ENCODE assay signal across 25 mouse cellular contexts in the genomic region with DNA sequence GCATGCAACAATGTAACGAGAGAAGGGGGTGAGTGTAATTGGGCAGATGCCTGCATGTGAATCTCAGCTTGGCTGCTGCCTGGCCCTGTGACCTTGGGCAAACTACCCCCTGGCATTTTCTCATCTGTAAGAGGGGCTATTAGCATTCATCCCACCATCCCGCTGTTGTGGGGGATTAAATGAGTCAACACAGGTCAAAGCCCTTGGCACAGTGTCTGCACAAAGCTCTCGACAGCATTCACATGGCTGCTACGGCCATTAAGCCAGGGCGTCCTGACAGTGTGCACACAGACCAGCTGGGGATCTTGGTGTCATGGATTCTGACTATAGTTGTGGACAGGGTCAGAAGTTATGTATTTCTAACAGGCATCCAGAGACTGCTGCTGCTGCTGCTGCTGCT. TPM values are rescaled to one million over a fixed set of nuclear protein-coding genes. Genes with fewer than 3 reads are reported as not detected.
DNase-seq lines count a peak whose midpoint lies in the region; ATAC-seq and TF ChIP-seq lines count a peak whose summit lies in the region.
"Had no signal": no experiment of that assay in that cellular context is flagged by ENCODE, and none has a peak within 500 bp of the region (broad histone marks: within the 10 kb centered on the region; RNA-seq: fewer than 3 reads in every experiment).

No protein-coding gene starts in this region.

- TF ChIP-seq CTCF in brain, embryonic 14.5 days (IDR thresholded peaks at IDR 0.05; ENCODE audit: borderline replicate concordance, extremely low read depth, insufficient read depth, insufficient read length), result no peak
- no peak for TF ChIP-seq CTCF in hindbrain, postnatal 0 days (IDR thresholded peaks at IDR 0.05; ENCODE audit: low read depth)
- TF ChIP-seq CTCF in midbrain, postnatal 0 days (IDR thresholded peaks at IDR 0.05), result no peak

- no peak overlapping the region for H3K4me2 ChIP-seq in hindbrain, postnatal 0 days (ENCODE audit: low read depth, low read length)
- H3K4me2 ChIP-seq in midbrain, postnatal 0 days (ENCODE audit: low read depth, low read length, poor library complexity, severe bottlenecking), result no peak overlapping the region
- H3K4me2 ChIP-seq: embryonic facial prominence, embryonic 13.5 days; intestine, embryonic 15.5 days; limb, embryonic 12.5 days had no signal

- no peaks in the 10 kb centered on the region for H3K27me3 ChIP-seq in hindbrain, postnatal 0 days (ENCODE audit: insufficient read depth, low read length)
- H3K27me3 ChIP-seq in midbrain, postnatal 0 days (ENCODE audit: insufficient read depth, low read length), result no peaks in the 10 kb centered on the region
- H3K27me3 ChIP-seq: intestine, embryonic 15.5 days had no signal

- ATAC-seq in hindbrain, postnatal 0 days, result peak; percentile 63; the same call in 1 of the 2 replicates
- no peak for ATAC-seq in midbrain, postnatal 0 days (ENCODE audit: low FRiP score)
- ATAC-seq in CD4-positive, CD25-positive, alpha-beta regulatory T cell, adult 4 months, result no peak
- ATAC-seq: intestine, embryonic 15.5 days; lung, postnatal 0 days had no signal

- H3K9me3 ChIP-seq in hindbrain, postnatal 0 days (ENCODE audit: low read length), result no peaks in the 10 kb centered on the region
- no peaks in the 10 kb centered on the region for H3K9me3 ChIP-seq in midbrain, postnatal 0 days (ENCODE audit: low read length)
- H3K9me3 ChIP-seq: embryonic facial prominence, embryonic 13.5 days; heart, embryonic 10.5 days; intestine, embryonic 15.5 days; limb, embryonic 12.5 days had no signal

- H3K27ac ChIP-seq in hindbrain, postnatal 0 days, result 0 out of 2 replicates have a peak overlapping the region, but pooled peaks have one; percentile 45
- no peak overlapping the region for H3K27ac ChIP-seq in midbrain, postnatal 0 days (ENCODE audit: low read depth, low read length)
- H3K27ac ChIP-seq: embryonic facial prominence, embryonic 13.5 days; heart, embryonic 10.5 days; intestine, embryonic 15.5 days; limb, embryonic 12.5 days; liver, embryonic 14.5 days; stomach, postnatal 0 days had no signal

- TF ChIP-seq POLR2A in brain, embryonic 14.5 days (IDR thresholded peaks at IDR 0.05; ENCODE audit: borderline replicate concordance, extremely low read depth, insufficient read depth, insufficient read length, poor library complexity, severe bottlenecking), result no peak

- peaks cover 11% of the 10 kb centered on the region; the same call in 1 of the 2 replicates for H3K4me1 ChIP-seq in hindbrain, postnatal 0 days (ENCODE audit: insufficient read depth, low read length)
- H3K4me1 ChIP-seq in midbrain, postnatal 0 days (ENCODE audit: insufficient read depth, low read length), result 0 out of 2 replicates have a peak, but pooled peaks cover 2% of the 10 kb centered on the region
- H3K4me1 ChIP-seq: intestine, embryonic 15.5 days had no signal

- H3K9ac ChIP-seq in hindbrain, postnatal 0 days (replicated peaks; ENCODE audit: low read length), result no peak overlapping the region
- H3K9ac ChIP-seq in midbrain, postnatal 0 days (replicated peaks; ENCODE audit: low read length, poor library complexity, severe bottlenecking), result no peak overlapping the region
- H3K9ac ChIP-seq: embryonic facial prominence, embryonic 13.5 days; intestine, embryonic 15.5 days; limb, embryonic 12.5 days; liver, embryonic 14.5 days had no signal

- DNase-seq in brain, embryonic 14.5 days (ENCODE audit: low read depth), result peak; percentile 69
- peak; percentile 13 for DNase-seq in embryo, embryonic 11 days
- DNase-seq in hindbrain, postnatal 0 days (ENCODE audit: low spot score), result peak; percentile 74
- DNase-seq in midbrain, postnatal 0 days (ENCODE audit: low spot score), result peak; percentile 79
- DNase-seq in gastrocnemius, postnatal 36 days, result no peak
- no peak for DNase-seq in adrenal gland, postnatal 14 days
- DNase-seq: cerebellum, adult 11 months; cerebellum, postnatal 36 days; gastrocnemius, postnatal 25 days; thymus, postnatal 14 days had no signal

- H3K4me3 ChIP-seq in hindbrain, postnatal 0 days (ENCODE audit: low read length), result no peak overlapping the region
- no peak overlapping the region for H3K4me3 ChIP-seq in midbrain, postnatal 0 days (ENCODE audit: low read depth, low read length)
- H3K4me3 ChIP-seq: embryonic facial prominence, embryonic 13.5 days; heart, embryonic 10.5 days; intestine, embryonic 15.5 days; limb, embryonic 12.5 days; myocyte had no signal

- no peaks in the 10 kb centered on the region for H3K36me3 ChIP-seq in hindbrain, postnatal 0 days (ENCODE audit: insufficient read depth, low read length)
- peaks cover 6% of the 10 kb centered on the region; the same call in 1 of the 2 replicates for H3K36me3 ChIP-seq in midbrain, postnatal 0 days (ENCODE audit: insufficient read depth, low read length)
- H3K36me3 ChIP-seq: embryonic facial prominence, embryonic 13.5 days; heart, embryonic 10.5 days; intestine, embryonic 15.5 days; limb, embryonic 12.5 days had no signal

- intact Hi-C loops in gastrocnemius, postnatal 36 days (cut with DNase I), result no loop called here

- WGBS in hindbrain, postnatal 0 days, result 24% methylated on average over 5 of the region's 5 CpGs
- 19% methylated on average over 5 of the region's 5 CpGs for WGBS in midbrain, postnatal 0 days

RNA-seq across cellular contexts. Expression of a gene that starts 21.4 kb away (rescaled TPM):
- 0.03 and 0.08 TPM in 2 replicates for polyA plus RNA-seq in brain, embryonic 14.5 days (2012; rRNA removed)
- total RNA-seq in hindbrain, postnatal 0 days (2014; rRNA removed), result 0.58 and 2.4 TPM in 2 replicates
- polyA plus RNA-seq in hindbrain, postnatal 0 days (2015; fragmentation: Nextera tagmentation; extraction: Ambion mirVana), result 0.23 and 0.40 TPM in 2 replicates
- 0.11 TPM in 1 of 2 replicates, not detected in the other for total RNA-seq in midbrain, postnatal 0 days (2014; rRNA removed)
- polyA plus RNA-seq in midbrain, postnatal 0 days (2015; fragmentation: Nextera tagmentation; extraction: Ambion mirVana), result 0.12 and 0.25 TPM in 2 replicates
- not detected for total RNA-seq in gastrocnemius, postnatal 36 days (2021)
- total RNA-seq in adrenal gland, postnatal 14 days (2021), result not detected in 2 replicates
- not detected for polyA plus RNA-seq in CD4-positive, CD25-positive, alpha-beta regulatory T cell, adult 4 months (2017; shearing (Covaris generic))
- total RNA-seq: ES-E14; gastrocnemius, postnatal 25 days; heart, postnatal 25 days; layer of hippocampus, postnatal 25 days; megakaryocyte progenitor cell, adult 5-6 weeks had no signal
- polyA plus RNA-seq: embryonic facial prominence, embryonic 13.5 days; heart, embryonic 10.5 days; intestine, embryonic 15.5 days; kidney, embryonic 14.5 days; large intestine, adult 2 months; limb, embryonic 12.5 days; liver, embryonic 14.5 days; lung, postnatal 0 days; myocyte; stomach, postnatal 0 days had no signal

RNA-seq across cellular contexts. Expression of a gene that starts 43.6 kb away (rescaled TPM):
- 5.6 and 13.4 TPM in 2 replicates for polyA plus RNA-seq in brain, embryonic 14.5 days (2012; rRNA removed)
- 76.7 and 81.0 TPM in 2 replicates for total RNA-seq in hindbrain, postnatal 0 days (2014; rRNA removed)
- 16.7 and 19.6 TPM in 2 replicates for polyA plus RNA-seq in hindbrain, postnatal 0 days (2015; fragmentation: Nextera tagmentation; extraction: Ambion mirVana)
- total RNA-seq in midbrain, postnatal 0 days (2014; rRNA removed), result 85.1 and 85.3 TPM in 2 replicates
- 18.4 and 22.8 TPM in 2 replicates for polyA plus RNA-seq in midbrain, postnatal 0 days (2015; fragmentation: Nextera tagmentation; extraction: Ambion mirVana)
- 1 to 10 TPM in 1 of 2 experiments, under 1 TPM in 1; 0.86 to 1.3 TPM for total RNA-seq in gastrocnemius, postnatal 36 days (2021)
- 72.1 and 92.7 TPM in 2 replicates for total RNA-seq in adrenal gland, postnatal 14 days (2021)
- not detected for polyA plus RNA-seq in CD4-positive, CD25-positive, alpha-beta regulatory T cell, adult 4 months (2017; shearing (Covaris generic))
- polyA plus RNA-seq: myocyte had no signal

RNA-seq across cellular contexts. Expression of a gene that starts 54.2 kb away (rescaled TPM):
- 0.24 and 0.27 TPM in 2 replicates for polyA plus RNA-seq in brain, embryonic 14.5 days (2012; rRNA removed)
- total RNA-seq in hindbrain, postnatal 0 days (2014; rRNA removed), result 0.58 TPM in 1 of 2 replicates, not detected in the other
- polyA plus RNA-seq in hindbrain, postnatal 0 days (2015; fragmentation: Nextera tagmentation; extraction: Ambion mirVana), result 0.20 and 0.33 TPM in 2 replicates
- total RNA-seq in midbrain, postnatal 0 days (2014; rRNA removed), result 0.19 and 0.22 TPM in 2 replicates
- polyA plus RNA-seq in midbrain, postnatal 0 days (2015; fragmentation: Nextera tagmentation; extraction: Ambion mirVana), result 0.32 and 0.69 TPM in 2 replicates
- under 1 TPM; 0.74 to 0.91 TPM for total RNA-seq in gastrocnemius, postnatal 36 days (2021)
- 0.26 TPM in 1 of 2 replicates, not detected in the other for total RNA-seq in adrenal gland, postnatal 14 days (2021)
- not detected for polyA plus RNA-seq in CD4-positive, CD25-positive, alpha-beta regulatory T cell, adult 4 months (2017; shearing (Covaris generic))
- total RNA-seq: layer of hippocampus, postnatal 25 days had no signal

Comparison
In these comparisons a context has a peak if more than half of its experiments do, and no peak if none do; other contexts are left out.
1. DNase-seq: peak in brain, embryonic 14.5 days (single experiment), embryo, embryonic 11 days (single experiment), hindbrain, postnatal 0 days (single experiment) and midbrain, postnatal 0 days (single experiment); none in gastrocnemius, postnatal 36 days (0 of 2) and adrenal gland, postnatal 14 days (single experiment).
2. RNA of a gene that starts 43.6 kb away (total RNA-seq): 72.1 to 92.7 TPM in adrenal gland, postnatal 14 days, 85.1 to 85.3 TPM in midbrain, postnatal 0 days and 76.7 to 81.0 TPM in hindbrain, postnatal 0 days; 0.86 to 1.3 TPM in gastrocnemius, postnatal 36 days; every median in the first group is over 10 times any median in the second.